Mouse (Mus musculus) ZHBTc4 (cell line): ENCODE data around the gene Qpct.
"Not testable (repeated sequence)": the region's sequence is repeated elsewhere in the genome, so short reads cannot be mapped to it uniquely, and the experiment has no call there.

Source experiments
- DNase-seq: peaks from one replicate; pipeline ENCODE4 v3.0.0-alpha.2; 2011; ENCODE audit warnings: low read depth, low spot score

Qpct gene

GRCm38 (mm10) chr17:79071951-79072350 lies 20.2 kb downstream of the Qpct start:
- DNase-seq, result peak; percentile 24

- no peak for DNase-seq
Measured at GRCm38 (mm10) chr17:79076974-79077847, 25.5 kb downstream of the Qpct start.

GRCm38 (mm10) chr17:79077848-79078146 lies 26.1 kb downstream of the Qpct start:
- no peak for DNase-seq

- DNase-seq, result no peak
Measured at GRCm38 (mm10) chr17:79078248-79078647, 26.5 kb downstream of the Qpct start.

- DNase-seq, result no peak
Measured at GRCm38 (mm10) chr17:79091710-79092109, 40.0 kb downstream of the Qpct start.

- DNase-seq, result no peak
Measured at GRCm38 (mm10) chr17:79093286-79093975, 41.7 kb downstream of the Qpct start.

GRCm38 (mm10) chr17:79095624-79096023 lies 43.9 kb downstream of the Qpct start:
- no peak for DNase-seq

GRCm38 (mm10) chr17:79099866-79100265 lies 48.2 kb downstream of the Qpct start:
- no peak for DNase-seq

- DNase-seq, result no peak
Measured at GRCm38 (mm10) chr17:79108238-79108637, 56.5 kb downstream of the Qpct start.

- no peak for DNase-seq
Measured at GRCm38 (mm10) chr17:79109576-79109975, 57.9 kb downstream of the Qpct start.

GRCm38 (mm10) chr17:79110936-79111348 lies 59.2 kb downstream of the Qpct start:
- peak; percentile 29 for DNase-seq

- not testable (repeated sequence) for DNase-seq
Measured at GRCm38 (mm10) chr17:79115248-79115647, 63.5 kb downstream of the Qpct start.

- DNase-seq, result no peak
Measured at GRCm38 (mm10) chr17:79119066-79119465, 67.4 kb downstream of the Qpct start.

GRCm38 (mm10) chr17:79120269-79120668 lies 68.6 kb downstream of the Qpct start:
- no peak for DNase-seq

- peak; percentile 35 for DNase-seq
Measured at GRCm38 (mm10) chr17:79133740-79134139, 82.0 kb downstream of the Qpct start.

- no peak for DNase-seq
Measured at GRCm38 (mm10) chr17:79135826-79136225, 84.1 kb downstream of the Qpct start.

- no peak for DNase-seq
Measured at GRCm38 (mm10) chr17:79136401-79136800, 84.7 kb downstream of the Qpct start.
